Mouse (Mus musculus) CH12.LX (cell line): ENCODE measurements around the gene Setd3. TPM values are rescaled to one million over a fixed set of nuclear protein-coding genes. Genes with fewer than 3 reads are reported as not detected.

Source experiments
- DNase-seq: peaks from one replicate; pipeline ENCODE4 v3.0.0-alpha.2; 2013; ENCODE audit errors: extremely low read depth
- H3K27ac ChIP-seq: 2 replicates; pipeline ENCODE4 v1.5.1; 2012; ENCODE audit warnings: low read depth, mild to moderate bottlenecking, control low read depth, moderate library complexity; ENCODE audit not compliant: insufficient read depth
- H3K27me3 ChIP-seq: replicated peaks from 2 replicates; pipeline ENCODE3; 2012; ENCODE audit warnings: inconsistent platforms
- H3K36me3 ChIP-seq, 2 experiments: replicated peaks in 1 of 2; 2 replicates each; pipeline versions ENCODE3 to v1.6.1; 2012; ENCODE audit warnings: inconsistent platforms in 1 of 2, low read length in 1 of 2, mild to moderate bottlenecking in 1 of 2, mixed read lengths in 1 of 2, moderate library complexity in 1 of 2; ENCODE audit not compliant: control insufficient read depth in 1 of 2, insufficient read depth in 1 of 2
- H3K4me1 ChIP-seq, 2 experiments: 2 replicates each; pipeline ENCODE4 v1.6.1; 2012; ENCODE audit warnings: inconsistent platforms in 1 of 2, moderate library complexity in 1 of 2; ENCODE audit not compliant: insufficient read depth in 2 of 2, control insufficient read depth in 1 of 2
- H3K4me2 ChIP-seq: 2 replicates; pipeline ENCODE4 v1.6.1; 2012; ENCODE audit warnings: low read depth, mild to moderate bottlenecking, control low read depth; ENCODE audit not compliant: poor library complexity, insufficient read depth, severe bottlenecking
- H3K4me3 ChIP-seq, 3 experiments: fragments of 150-350 bp in 1 of 3; sonication (generic) in 1 of 3; replicated peaks in 1 of 3; 2 replicates each; pipeline versions ENCODE3 to v1.5.1; 2011 to 2012; ENCODE audit warnings: low read depth in 2 of 3, low read length in 2 of 3, mild to moderate bottlenecking in 2 of 3, moderate library complexity in 2 of 3, control low read depth in 1 of 3, improper control_type of control experiment in 1 of 3, inconsistent platforms in 1 of 3, mixed read lengths in 1 of 3; ENCODE audit not compliant: poor library complexity in 1 of 3
- H3K79me2 ChIP-seq: replicated peaks from 2 replicates; pipeline ENCODE4 v1.6.1; 2012; ENCODE audit warnings: mild to moderate bottlenecking, moderate library complexity; ENCODE audit not compliant: control insufficient read depth, poor library complexity, insufficient read depth, severe bottlenecking; ENCODE audit errors: extremely low read depth
- H3K9ac ChIP-seq: 2 replicates; pipeline ENCODE4 v1.6.1; 2012; ENCODE audit warnings: low read depth, mild to moderate bottlenecking, control low read depth, moderate library complexity; ENCODE audit not compliant: insufficient read depth
- H3K9me3 ChIP-seq: replicated peaks from 2 replicates; pipeline ENCODE3; 2012; ENCODE audit warnings: low read length, inconsistent platforms, mixed read lengths
- BHLHE40 ChIP-seq: IDR thresholded peaks from 2 replicates; pipeline ENCODE4 v1.6.1; 2011; ENCODE audit warnings: mild to moderate bottlenecking, low read depth, low read length, improper control_type of control experiment
- CHD1 ChIP-seq: IDR thresholded peaks from 2 replicates; pipeline ENCODE4 v1.6.1; 2012; ENCODE audit warnings: low read depth, low read length, improper control_type of control experiment, inconsistent platforms
- CTCF ChIP-seq, 2 experiments: IDR thresholded peaks in 1 of 2; conservative IDR thresholded peaks in 1 of 2; 2 replicates each; pipeline ENCODE4 v1.5.1; 2011 to 2012; ENCODE audit warnings: low read depth in 2 of 2, low read length in 2 of 2, improper control_type of control experiment in 1 of 2, inconsistent platforms in 1 of 2, mild to moderate bottlenecking in 1 of 2, moderate library complexity in 1 of 2
- EP300 ChIP-seq: IDR thresholded peaks from 2 replicates; pipeline ENCODE4 v1.6.1; 2011; ENCODE audit warnings: low read length, improper control_type of control experiment
- ETS1 ChIP-seq: conservative IDR thresholded peaks from 2 replicates; pipeline ENCODE4 v1.6.1; 2012; ENCODE audit warnings: low read depth, mild to moderate bottlenecking, inconsistent platforms, low read length, improper control_type of control experiment, moderate library complexity
- GABPA ChIP-seq: IDR thresholded peaks from 2 replicates; pipeline ENCODE4 v1.6.1; 2012; ENCODE audit warnings: low read depth, low read length, improper control_type of control experiment, inconsistent platforms; ENCODE audit not compliant: insufficient replicate concordance
- HCFC1 ChIP-seq: IDR thresholded peaks from 2 replicates; pipeline ENCODE4 v1.6.1; 2012; ENCODE audit warnings: low read depth, mild to moderate bottlenecking, inconsistent platforms, low read length, improper control_type of control experiment
- JUND ChIP-seq: conservative IDR thresholded peaks from 2 replicates; pipeline ENCODE4 v1.6.1; 2011; ENCODE audit warnings: low read depth, low read length, improper control_type of control experiment
- MAFK ChIP-seq: IDR thresholded peaks from 2 replicates; pipeline ENCODE4 v1.6.1; 2011; ENCODE audit warnings: low read length, improper control_type of control experiment; ENCODE audit not compliant: insufficient replicate concordance
- MAX ChIP-seq: IDR thresholded peaks from 2 replicates; pipeline ENCODE4 v1.6.1; 2011; ENCODE audit warnings: low read length, improper control_type of control experiment
- MAZ ChIP-seq: IDR thresholded peaks from 2 replicates; pipeline ENCODE4 v1.6.1; 2012; ENCODE audit warnings: low read depth, mild to moderate bottlenecking, inconsistent platforms, low read length, improper control_type of control experiment, moderate library complexity
- MEF2A ChIP-seq: IDR thresholded peaks from 2 replicates; pipeline ENCODE4 v1.6.1; 2014; ENCODE audit warnings: low read depth, mild to moderate bottlenecking, inconsistent platforms, low read length, improper control_type of control experiment, borderline replicate concordance
- MXI1 ChIP-seq: IDR thresholded peaks from 2 replicates; pipeline ENCODE4 v1.6.1; 2011; ENCODE audit warnings: mild to moderate bottlenecking, low read depth, low read length, improper control_type of control experiment
- MYC ChIP-seq: IDR thresholded peaks from 2 replicates; pipeline ENCODE4 v1.6.1; 2011; ENCODE audit warnings: low read depth, mild to moderate bottlenecking, improper control_type of control experiment, low read length
- NELFE ChIP-seq: IDR thresholded peaks from 2 replicates; pipeline ENCODE4 v1.6.1; 2011; ENCODE audit warnings: low read depth, low read length, improper control_type of control experiment
- NRF1 ChIP-seq: IDR thresholded peaks from 2 replicates; pipeline ENCODE4 v1.6.1; 2014; ENCODE audit warnings: low read depth, mild to moderate bottlenecking, inconsistent platforms, low read length, improper control_type of control experiment, moderate library complexity
- RAD21 ChIP-seq: IDR thresholded peaks from 2 replicates; pipeline ENCODE4 v1.6.1; 2011; ENCODE audit warnings: low read depth, mild to moderate bottlenecking, low read length, improper control_type of control experiment, moderate library complexity
- RCOR1 ChIP-seq: conservative IDR thresholded peaks from 2 replicates; pipeline ENCODE4 v1.6.1; 2012; ENCODE audit warnings: low read depth, mild to moderate bottlenecking, inconsistent platforms, low read length, improper control_type of control experiment
- SMC3 ChIP-seq: IDR thresholded peaks from 2 replicates; pipeline ENCODE4 v1.6.1; 2011; ENCODE audit warnings: low read depth, low read length, improper control_type of control experiment
- USF1 ChIP-seq: IDR thresholded peaks from 2 replicates; pipeline ENCODE4 v1.6.1; 2014; ENCODE audit warnings: low read depth, mild to moderate bottlenecking, inconsistent platforms, low read length, improper control_type of control experiment
- USF2 ChIP-seq: conservative IDR thresholded peaks from 2 replicates; pipeline ENCODE4 v1.6.1; 2011; ENCODE audit warnings: low read depth, low read length, improper control_type of control experiment
- ZC3H11A ChIP-seq: IDR thresholded peaks from 2 replicates; pipeline ENCODE4 v1.6.1; 2012; ENCODE audit warnings: low read depth, mild to moderate bottlenecking, inconsistent platforms, low read length, improper control_type of control experiment
- ZNF384 ChIP-seq: IDR thresholded peaks from 2 replicates; pipeline ENCODE4 v1.6.1; 2012; ENCODE audit warnings: low read depth, low read length, improper control_type of control experiment, inconsistent platforms
- dilution Hi-C: fragments of 300-500 bp; cut with MboI; formaldehyde crosslinking; loops from 2 replicates; pipeline ENCODE4 v1.14.3; 2020; ENCODE audit warnings: low sequenced_read_pairs; ENCODE audit not compliant: extremely low pct_unique_long_range_greater_than_20kb, extremely low pct_ligation_motif_present
- in situ Hi-C: fragments of 300-500 bp; cut with MboI; formaldehyde crosslinking; loops from 3 replicates; pipeline ENCODE4 v1.14.3; 2019; ENCODE audit warnings: low sequenced_read_pairs, low pct_ligation_motif_present, low pct_unique_long_range_greater_than_20kb, mixed read lengths
- polyA plus RNA-seq: library from polyadenylated mRNA; unstranded; fragments of >175 nt; gene quantifications from 2 replicates; pipeline ENCODE4 v1.2.1, GENCODE M21; 2012; ENCODE audit warnings: low read depth; ENCODE audit not compliant: insufficient read length
- total RNA-seq, 2 experiments: library from RNA; depleted of rRNA; stranded (reverse); fragments of 300-350 nt in 1 of 2; fragments of >200 nt in 1 of 2; gene quantifications; 2 replicates each; pipeline ENCODE4 v1.2.3; 2012 to 2014

Gene Setd3
- total and polyA plus RNA-seq, 3 experiments: 44.3 to 65.9 (median 55.8) TPM

DNA sequence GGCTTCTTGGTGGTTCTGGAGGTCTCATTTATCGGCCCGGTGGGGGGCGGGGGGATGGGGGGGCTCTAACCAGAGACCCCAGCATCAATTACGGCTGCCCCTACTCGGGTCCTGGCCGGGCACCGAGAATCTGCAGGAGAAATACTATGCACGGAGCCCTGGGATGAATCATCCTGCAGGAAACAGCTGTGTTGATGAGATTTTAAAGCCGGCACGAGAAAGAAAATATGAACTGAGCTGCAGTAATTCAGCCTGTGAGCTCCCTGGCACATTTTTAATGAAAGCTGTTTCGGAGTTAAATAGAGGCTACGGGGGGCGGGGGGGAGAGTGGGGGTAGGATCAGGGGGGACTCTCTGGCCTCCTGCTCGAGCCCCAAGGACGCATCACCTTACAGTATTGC lies 40.0 kb upstream of the Setd3 start:
- no peak overlapping the region for H3K9ac ChIP-seq
- in situ Hi-C loops: loop anchor here (5.0 kb wide), 1 partner anchor 73 kb away; no protein-coding TSS in a partner anchor
- no peak overlapping the region for H3K27ac ChIP-seq
- no peaks in the 10 kb centered on the region for H3K79me2 ChIP-seq
- no peak overlapping the region for H3K4me3 ChIP-seq
- H3K9me3 ChIP-seq: no peaks in the 10 kb centered on the region
- H3K4me1 ChIP-seq: peaks cover 0 to 24% of the 10 kb centered on the region in 2 experiments; a peak in 2 of 4 replicates
- TF ChIP-seq MAX (no peak), MAFK (no peak), MAZ (no peak), ZNF384 (no peak), ETS1 (no peak), JUND (no peak), CTCF (conservative IDR thresholded peaks at IDR 0.05 in 1 of 2, IDR thresholded peaks at IDR 0.05 in 1 of 2; ENCODE audit: low read depth in 2 of 2, low read length in 2 of 2) (no peak), ZC3H11A (no peak), USF1 (no peak), MXI1 (no peak), RCOR1 (no peak), USF2 (no peak)
- TF ChIP-seq, all 38 proteins: peak for 0
- no peak for DNase-seq
- Histone ChIP-seq H3K4me2 (no peak overlapping the region), H3K36me3 (peaks cover 0 to 77% of the 10 kb centered on the region in 2 experiments), H3K27me3 (no peaks in the 10 kb centered on the region)
- dilution Hi-C loops: no loop called here

DNA sequence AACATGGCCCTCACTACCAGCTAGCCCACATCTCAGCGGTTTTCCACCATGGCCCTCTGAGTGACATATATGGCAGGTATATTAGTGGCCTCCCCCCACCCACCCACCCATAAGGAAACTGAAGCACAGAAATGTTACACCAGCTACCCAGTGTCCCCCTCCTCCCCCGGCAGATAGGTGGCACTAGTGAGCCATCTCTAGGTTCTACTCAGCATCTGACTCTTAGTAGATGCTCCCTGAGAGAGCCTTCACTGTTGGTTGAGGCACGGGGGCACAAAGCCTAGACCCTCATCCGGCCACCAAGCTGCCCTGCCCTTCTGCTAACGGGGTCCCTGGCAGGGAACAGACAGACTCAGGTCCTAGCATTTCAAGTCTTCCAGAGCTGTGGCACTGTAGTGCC lies 38.5 kb upstream of the Setd3 start:
- H3K9ac ChIP-seq: no peak overlapping the region
- H3K27ac ChIP-seq: no peak overlapping the region
- peaks cover 0 to 77% of the 10 kb centered on the region in 2 experiments for H3K36me3 ChIP-seq
- peaks cover 0 to 20% of the 10 kb centered on the region in 2 experiments; a peak in 2 of 4 replicates for H3K4me1 ChIP-seq
- no peak overlapping the region for H3K4me2 ChIP-seq
- no peak overlapping the region for H3K4me3 ChIP-seq
- DNase-seq: peak; percentile 65
- dilution Hi-C loops (no loop called here), in situ Hi-C loops (loop anchor here (5.0 kb wide), 1 partner anchor 75 kb away; no protein-coding TSS in a partner anchor)
- TF ChIP-seq CTCF (conservative IDR thresholded peaks at IDR 0.05 in 1 of 2, IDR thresholded peaks at IDR 0.05 in 1 of 2; ENCODE audit: low read depth in 2 of 2, low read length in 2 of 2) (peak in 1 of 2 experiments; percentile 61; a peak in 2 of 4 replicates), USF1 (no peak), JUND (no peak), HCFC1 (no peak), GABPA (no peak), NELFE (no peak), SMC3 (peak; percentile 46), CHD1 (no peak), ZNF384 (no peak), EP300 (no peak), MAX (no peak), MEF2A (no peak), NRF1 (no peak), MYC (no peak), RAD21 (peak; percentile 60), BHLHE40 (no peak)
- no peaks in the 10 kb centered on the region for H3K27me3 ChIP-seq
- H3K79me2 ChIP-seq: no peaks in the 10 kb centered on the region
- no peaks in the 10 kb centered on the region for H3K9me3 ChIP-seq
